Mouse (Mus musculus): ENCODE data around the gene Cfdp1.
"Not testable (repeated sequence)": the region's sequence is repeated elsewhere in the genome, so short reads cannot be mapped to it uniquely, and the experiment has no call there.

Gene Cfdp1

GRCm38 (mm10) chr8:111853219-111853618 is 872 bp downstream of the Cfdp1 start:
- not testable (repeated sequence) for DNase-seq

GRCm38 (mm10) chr8:111846746-111847145 is 7.3 kb downstream of the Cfdp1 start:
- no peak for DNase-seq

GRCm38 (mm10) chr8:111835540-111835939 is 18.6 kb downstream of the Cfdp1 start:
- DNase-seq = no peak

DNA sequence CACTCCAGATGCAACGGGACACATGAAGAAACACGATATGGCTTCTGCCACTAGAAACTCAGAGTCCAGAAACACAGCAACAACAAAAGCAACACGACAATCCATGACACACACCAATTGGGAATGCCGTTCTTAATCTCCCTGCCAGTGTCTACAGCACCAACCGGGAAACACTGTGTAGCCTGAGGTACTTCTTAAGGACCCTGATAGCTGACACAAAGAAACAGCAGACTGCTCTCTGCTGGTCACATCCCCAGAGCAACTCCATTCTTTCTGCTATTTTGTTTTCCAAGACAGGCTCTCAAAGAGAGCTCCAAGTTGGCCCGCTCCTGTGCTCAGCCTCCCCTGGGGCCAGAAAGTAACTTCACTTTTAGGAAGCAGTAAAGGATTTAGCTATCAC is 20.1 kb downstream of the Cfdp1 start:
- DNase-seq = no peak

- no peak for DNase-seq
Measured at GRCm38 (mm10) chr8:111832983-111833382, 21.1 kb downstream of the Cfdp1 start.

- DNase-seq = no peak
Measured at GRCm38 (mm10) chr8:111831996-111832395, 22.1 kb downstream of the Cfdp1 start.

- no peak for DNase-seq
Measured at GRCm38 (mm10) chr8:111828595-111828994, 25.5 kb downstream of the Cfdp1 start.

GRCm38 (mm10) chr8:111825219-111825618 is 28.9 kb downstream of the Cfdp1 start:
- peak; percentile 39 to 52 for DNase-seq

DNA sequence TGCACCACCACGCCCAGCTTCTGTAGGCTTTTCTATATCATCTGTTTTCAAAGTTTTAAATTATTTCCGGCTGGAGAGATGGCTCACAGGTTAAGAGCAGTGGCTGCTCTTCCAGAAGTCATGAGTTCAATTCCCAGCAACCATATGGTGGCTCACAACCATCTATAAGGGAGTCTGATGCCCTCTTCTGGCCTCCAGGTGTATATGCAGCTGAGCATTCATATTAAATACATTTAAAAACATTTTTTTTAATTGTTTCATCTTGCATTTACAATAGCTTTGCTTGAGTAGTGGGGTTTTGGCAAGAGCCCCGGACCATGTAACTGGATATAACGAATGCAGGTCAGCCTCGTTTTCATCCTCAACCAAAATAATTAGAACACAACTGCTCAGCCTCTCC is 29.8 kb downstream of the Cfdp1 start:
- DNase-seq = no peak

DNA sequence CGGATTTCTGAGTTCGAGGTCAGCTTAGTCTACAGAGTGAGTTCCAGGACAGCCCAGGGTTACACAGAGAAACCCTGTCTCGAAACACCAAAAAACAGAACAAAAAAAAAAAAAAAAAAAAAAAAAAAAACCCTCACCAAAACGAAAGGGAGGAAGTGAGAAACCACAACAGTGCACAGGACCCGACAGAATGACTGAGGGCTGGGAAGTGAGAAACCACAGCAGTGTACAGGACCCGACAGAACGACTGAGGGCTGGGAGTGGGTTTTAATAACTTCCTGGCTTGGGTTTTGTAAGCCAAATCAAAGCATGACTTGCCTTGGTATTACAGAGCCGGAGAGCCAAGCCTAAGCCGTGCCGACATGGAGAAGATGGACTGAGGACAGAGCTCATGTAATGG is 32.9 kb downstream of the Cfdp1 start:
- DNase-seq = no peak

DNA sequence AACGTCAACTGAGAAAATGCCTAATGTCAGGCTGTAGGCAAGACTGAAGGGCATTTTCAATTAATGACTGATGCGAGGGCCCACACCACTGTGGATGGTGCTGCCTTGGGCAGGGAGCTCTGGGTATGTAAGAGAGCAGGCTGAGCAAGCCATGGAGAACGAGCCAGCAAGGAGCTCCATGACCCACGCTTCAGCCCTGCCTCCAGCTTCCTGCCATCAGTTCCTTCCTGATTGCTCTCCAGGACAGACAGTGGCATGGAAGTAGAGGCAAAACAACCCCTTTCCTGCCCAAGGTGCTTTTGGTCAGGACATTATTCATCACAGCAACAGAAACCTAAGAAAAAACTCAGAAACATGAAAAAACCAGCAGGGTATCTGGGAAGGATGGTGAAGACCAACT is 33.4 kb downstream of the Cfdp1 start:
- peak in 1 of 2 experiments; percentile 32 for DNase-seq

- peak; percentile 25 to 45 for DNase-seq
Measured at GRCm38 (mm10) chr8:111820018-111820417, 34.1 kb downstream of the Cfdp1 start.

DNA sequence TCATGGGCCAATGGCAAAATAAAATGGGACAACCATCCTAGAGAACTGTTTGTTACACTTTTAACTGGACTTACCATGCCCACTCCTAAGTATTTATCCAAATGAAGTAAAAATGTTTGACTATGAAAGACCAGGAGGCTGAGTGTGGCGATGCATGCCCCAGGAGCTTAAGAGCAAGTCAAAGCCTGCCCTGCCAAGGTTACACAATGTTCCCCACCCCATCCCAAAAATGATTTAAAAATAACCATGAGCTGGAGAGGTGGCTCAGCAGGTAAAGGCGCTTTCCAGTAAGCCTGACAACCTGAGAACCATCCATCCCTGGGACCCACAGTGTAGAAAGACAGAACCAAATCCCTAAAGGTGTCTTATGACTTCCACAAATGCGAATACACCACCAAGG is 35.5 kb downstream of the Cfdp1 start:
- no peak for DNase-seq

DNA sequence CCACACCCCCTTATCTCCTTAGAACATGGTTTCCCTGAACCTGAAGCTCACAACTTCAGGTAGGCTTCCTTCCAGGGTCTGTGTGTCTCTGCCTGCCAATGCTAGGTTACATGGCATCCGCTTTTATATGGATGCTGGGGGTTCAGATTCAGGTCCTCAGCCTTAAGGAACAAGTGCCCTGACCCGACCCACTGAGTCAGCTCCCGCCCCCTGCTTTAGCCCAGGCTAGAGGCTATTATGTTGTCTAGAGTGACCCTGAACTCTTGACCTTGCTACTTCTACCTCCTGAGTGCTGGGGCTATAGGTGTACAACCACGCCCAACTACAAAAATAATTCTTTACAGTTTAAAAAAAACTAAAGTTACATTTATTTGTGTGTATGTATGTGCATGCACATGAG is 39.0 kb downstream of the Cfdp1 start:
- no peak for DNase-seq

- no peak for DNase-seq
Measured at GRCm38 (mm10) chr8:111813818-111814217, 40.3 kb downstream of the Cfdp1 start.

DNA sequence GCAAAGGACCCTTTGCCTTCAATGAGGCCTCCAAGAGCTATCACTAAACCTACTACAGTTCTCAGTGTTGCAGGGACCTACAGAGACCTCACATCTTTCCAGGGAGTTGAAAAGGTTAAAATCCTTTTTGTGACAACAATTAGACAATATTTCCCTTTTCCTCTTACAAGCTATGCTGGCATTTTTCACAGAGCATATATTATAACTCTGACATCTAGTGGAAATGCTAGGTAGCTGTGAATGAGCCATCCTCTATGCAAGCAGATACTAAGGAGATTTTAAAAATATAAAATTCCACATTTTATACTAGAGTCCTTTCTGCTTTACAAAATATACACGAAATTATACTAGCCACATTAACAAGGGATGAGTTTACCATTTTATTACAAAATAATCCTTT is 41.3 kb downstream of the Cfdp1 start:
- no peak for DNase-seq

DNA sequence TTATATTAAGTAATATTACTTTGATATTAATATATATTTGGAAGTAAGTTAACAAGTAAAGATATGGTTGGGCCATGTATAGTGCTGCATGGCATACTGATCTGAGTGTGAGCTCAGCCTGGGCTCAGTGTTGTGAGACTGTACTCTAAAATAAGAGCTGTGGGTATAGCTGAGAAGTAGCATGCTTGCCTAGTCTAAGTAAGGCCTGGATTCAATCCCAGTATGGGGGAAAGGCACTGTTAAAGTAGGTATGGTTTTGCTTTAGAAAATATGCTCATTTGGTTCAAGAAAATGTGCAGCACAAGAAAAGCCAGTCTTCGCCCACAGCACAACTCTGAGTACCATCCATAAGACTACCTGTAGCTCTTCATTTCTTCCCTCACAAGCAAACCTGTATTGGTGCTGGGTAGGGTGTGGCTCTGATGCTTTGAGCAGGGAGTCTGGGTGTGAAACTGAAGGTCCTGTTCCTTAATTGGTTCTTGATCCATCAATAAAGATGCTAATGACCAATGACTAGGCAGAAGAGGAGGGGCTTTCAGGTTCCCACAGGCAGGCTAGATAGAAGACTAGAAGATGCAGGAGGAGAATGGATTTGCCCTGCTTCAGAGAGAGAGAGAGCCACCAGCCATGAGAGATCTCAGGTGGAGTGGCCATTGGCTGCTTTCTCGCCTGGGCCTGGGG is 43.3 kb downstream of the Cfdp1 start:
- no peak for DNase-seq

DNA sequence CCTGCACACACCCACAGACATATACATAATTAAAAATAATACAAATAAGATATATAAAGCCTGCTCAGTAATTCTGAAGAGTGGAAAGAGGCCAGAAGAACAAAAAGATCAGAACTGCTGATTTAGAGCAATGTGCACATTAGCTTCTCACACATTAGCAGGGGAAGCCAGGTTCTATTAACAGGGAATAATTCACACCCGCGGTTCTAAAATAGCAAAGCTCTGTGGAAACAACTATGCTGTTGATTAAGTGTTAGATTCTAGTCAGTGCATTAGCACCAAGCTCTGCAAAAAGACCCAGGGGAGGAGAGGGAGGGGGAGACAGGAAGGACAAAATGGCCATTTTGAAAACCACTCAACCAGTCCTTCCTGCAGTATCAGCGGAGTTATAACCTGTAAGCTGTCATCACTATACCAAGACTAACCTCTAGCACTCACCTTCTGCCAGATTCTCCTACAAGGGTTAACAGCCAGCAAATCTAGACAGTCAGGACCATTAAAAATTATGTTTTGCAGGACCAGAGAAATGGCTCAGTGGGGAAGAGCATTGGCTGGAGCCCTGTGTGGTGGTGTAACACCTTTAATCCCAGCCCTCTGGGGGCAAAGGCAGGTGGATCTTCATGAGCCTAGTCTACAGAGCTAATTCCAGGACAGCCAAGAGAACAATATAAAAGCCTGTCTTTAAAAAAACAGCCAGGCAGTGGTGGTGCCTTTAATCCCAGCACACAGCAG is 45.0 kb downstream of the Cfdp1 start:
- DNase-seq = no peak

GRCm38 (mm10) chr8:111808006-111808405 is 46.1 kb downstream of the Cfdp1 start:
- no peak for DNase-seq

DNA sequence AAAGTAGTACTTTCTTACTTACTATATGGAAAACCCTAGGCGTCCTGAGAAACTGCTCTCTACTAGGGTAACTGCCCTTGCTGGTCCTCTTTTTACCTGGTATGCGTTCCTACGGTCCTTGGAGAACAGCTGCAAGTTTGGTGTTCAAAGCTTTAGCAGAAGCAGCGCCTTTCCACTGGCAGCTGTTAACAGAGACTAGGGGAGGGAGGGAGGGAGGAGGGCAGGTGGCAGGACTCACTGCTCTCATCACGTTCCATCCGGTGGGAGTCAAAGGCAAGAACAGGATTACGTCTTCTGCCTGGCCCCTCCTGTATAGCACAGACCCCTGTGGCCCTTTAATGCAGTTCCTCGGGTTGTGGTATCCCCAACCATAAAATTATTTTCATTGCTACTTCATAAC is 50.7 kb downstream of the Cfdp1 start:
- no peak for DNase-seq

- no peak for DNase-seq
Measured at GRCm38 (mm10) chr8:111802256-111802655, 51.8 kb downstream of the Cfdp1 start.

- no peak for DNase-seq
Measured at GRCm38 (mm10) chr8:111801456-111801855, 52.6 kb downstream of the Cfdp1 start.

GRCm38 (mm10) chr8:111796528-111796927 is 57.6 kb downstream of the Cfdp1 start:
- no peak for DNase-seq

DNA sequence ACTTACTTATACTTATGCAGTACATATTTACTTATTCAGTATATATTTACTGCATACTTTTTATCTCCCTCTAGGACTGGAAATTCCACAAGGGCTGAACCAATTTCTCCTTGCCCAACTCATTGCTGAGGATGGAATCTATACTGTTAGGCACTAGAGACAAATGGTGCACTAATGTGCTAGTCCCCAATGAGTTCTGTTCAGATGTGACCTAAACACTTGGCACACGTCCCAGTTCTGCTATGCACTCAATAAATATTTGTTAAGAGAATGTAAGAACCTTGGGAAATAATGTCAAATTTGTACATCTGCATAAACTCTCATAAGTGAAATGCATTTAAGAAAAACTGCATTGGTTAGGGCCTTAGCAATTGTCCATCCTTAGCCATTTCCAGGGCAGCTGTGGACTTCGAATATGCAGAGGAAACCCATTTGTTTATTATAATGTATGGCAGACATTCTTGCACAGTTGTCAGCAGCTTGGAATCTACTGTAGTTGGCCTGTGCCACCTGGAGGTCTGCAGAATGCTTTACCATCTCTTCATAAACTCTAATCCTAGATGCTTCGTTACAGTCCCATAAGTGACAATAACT is 60.7 kb downstream of the Cfdp1 start:
- no peak for DNase-seq

Measured in kidney, adult 8-10 months (tissue).